Mouse (Mus musculus): ENCODE data around the gene Exoc3l4.
A peak's percentile ranks its signal among the peaks of the same experiment; 100 is the strongest.

GRCm38 (mm10) chr12:111396997-111397396 is 19.8 kb upstream of the Exoc3l4 start:
- TF ChIP-seq CTCF (IDR thresholded peaks at IDR 0.05; ENCODE audit: control insufficient read depth, insufficient read depth, insufficient replicate concordance, low read depth, low read length) (no peak), POLR2A (IDR thresholded peaks at IDR 0.05; ENCODE audit: control insufficient read depth, low read depth, low read length) (0 out of 2 replicates have a peak, but pooled peaks have one; percentile 46)
